Mouse (Mus musculus): ENCODE measurements around the gene Mest. TPM values are rescaled to one million over a fixed set of nuclear protein-coding genes. Genes with fewer than 3 reads are reported as not detected.
A peak's percentile ranks its signal among the peaks of the same experiment; 100 is the strongest.

The Mest gene
- total RNA-seq, 4 experiments from 2014 or later, result 43.1 to 65.9 (median 50.6) TPM

GRCm38 (mm10) chr6:30738464-30739006, 15.2 kb downstream of the Mest start:
- DNase-seq (ENCODE audit: low spot score in 2 of 2), result no peak

- no peak for DNase-seq (ENCODE audit: low spot score in 2 of 2)
Observed at GRCm38 (mm10) chr6:30739177-30739747, 15.9 kb downstream of the Mest start.

GRCm38 (mm10) chr6:30744846-30745245, 21.5 kb downstream of the Mest start:
- DNase-seq (ENCODE audit: low spot score in 2 of 2), result no peak

DNA sequence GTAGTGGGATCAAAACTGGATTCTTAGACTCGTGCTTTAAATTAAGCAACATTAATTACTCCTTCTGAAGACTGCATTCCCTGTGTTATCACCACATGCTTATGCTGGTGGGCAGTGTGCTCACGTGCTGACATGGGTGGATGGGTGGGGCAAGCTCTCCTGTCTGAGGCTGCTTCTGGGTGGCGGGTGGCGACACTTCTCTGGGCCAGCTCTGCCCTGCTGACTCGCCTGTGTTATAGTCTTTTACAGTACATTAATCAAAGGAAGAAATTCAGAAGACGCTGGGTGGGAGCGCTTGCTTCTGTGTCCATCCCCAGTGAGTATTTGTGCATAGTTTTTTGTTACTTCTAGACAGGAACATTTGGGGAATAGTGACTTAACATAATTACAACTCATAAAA, 22.2 kb downstream of the Mest start:
- no peak for DNase-seq (ENCODE audit: low spot score in 2 of 2)

DNA sequence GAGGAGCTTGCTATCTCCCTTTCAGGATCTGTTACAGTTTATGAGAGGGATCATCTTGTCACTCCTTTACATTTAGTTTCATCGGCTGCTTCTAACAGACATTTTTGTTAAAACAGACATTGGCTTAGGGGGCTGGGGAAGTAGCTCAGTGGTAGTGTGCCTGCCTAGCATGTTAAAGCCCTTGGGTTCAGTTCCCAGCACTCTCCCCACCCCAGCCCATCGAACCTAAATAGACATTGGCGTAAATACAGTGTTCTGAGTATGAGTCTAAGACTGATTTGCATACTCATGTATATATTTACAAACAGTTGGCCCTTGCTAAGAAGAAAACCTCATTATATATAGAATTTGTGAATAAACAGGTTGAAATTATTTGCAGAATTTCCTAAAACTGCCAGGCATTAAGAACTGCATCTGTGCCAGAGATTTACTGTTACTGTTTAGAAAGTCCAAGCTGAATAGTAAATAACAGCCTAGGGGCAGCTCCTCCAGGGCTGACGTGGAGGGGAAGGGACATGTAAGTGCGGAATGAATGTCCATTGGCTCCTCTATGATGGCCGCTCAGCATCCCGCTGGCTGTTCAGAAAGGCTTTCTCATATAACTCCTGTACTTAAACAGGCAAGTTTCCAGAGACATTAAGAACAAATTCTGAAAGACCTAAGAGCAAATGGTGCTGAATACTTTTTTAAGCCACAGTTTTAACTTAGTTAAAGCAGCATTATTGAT, 24.4 kb downstream of the Mest start:
- DNase-seq (ENCODE audit: low spot score in 2 of 2), result no peak

DNA sequence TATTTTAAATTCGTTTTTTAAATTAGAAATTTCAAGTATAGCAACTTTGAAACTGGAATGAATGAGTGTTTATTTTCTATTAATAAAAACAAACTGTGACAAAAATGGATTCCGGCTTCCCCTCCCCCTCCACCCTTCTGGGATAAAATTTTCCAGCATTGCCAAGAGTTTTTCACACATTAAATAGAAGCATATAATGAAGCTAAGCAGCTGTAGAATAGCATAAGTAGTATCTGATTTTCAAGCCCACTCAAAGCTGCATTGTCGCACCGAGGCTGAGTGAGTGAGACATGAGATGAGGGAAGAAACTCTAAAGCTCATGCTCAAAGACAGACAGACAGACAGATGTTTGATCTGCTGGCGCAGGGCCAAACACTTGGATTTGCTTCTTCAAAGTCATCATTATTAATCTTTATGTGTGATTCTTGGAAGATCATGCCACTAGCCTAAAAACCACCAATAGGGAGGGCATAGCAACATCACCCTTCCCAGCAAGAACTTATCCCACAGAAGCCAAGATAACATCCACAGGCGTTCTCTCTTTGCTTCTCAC, 25.1 kb downstream of the Mest start:
- peak in 1 of 2 experiments; percentile 24 for DNase-seq (ENCODE audit: low spot score in 2 of 2)

DNA sequence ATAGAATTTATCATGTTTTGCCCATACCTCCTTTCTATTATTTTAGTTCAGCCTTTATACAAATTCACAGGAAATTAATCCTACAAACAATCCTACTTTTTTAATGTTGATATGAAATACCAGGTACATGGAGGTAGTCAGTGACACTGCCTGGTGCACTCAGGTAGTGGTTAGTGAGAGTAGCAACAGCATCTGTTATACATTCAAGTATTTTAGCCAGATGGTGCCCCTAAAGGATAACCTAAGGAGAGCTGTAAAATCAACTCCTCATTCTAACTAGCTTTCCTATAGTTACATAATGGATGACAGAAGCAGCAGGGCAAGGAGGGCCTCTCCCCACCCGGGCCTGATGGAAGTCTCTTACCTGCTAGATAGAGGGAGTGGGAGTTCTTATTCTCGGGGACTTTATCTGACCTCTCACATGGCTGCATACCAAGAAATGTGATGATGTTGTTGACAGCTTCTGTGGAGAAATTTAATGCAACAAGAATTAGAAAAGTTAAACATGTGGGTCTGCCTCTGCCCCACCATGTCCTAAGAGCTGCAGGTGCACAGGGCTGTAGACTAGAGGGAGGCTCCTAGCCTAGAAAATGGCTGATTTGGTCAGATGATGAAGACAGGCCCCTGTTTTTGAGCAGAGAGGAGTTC, 25.8 kb downstream of the Mest start:
- no peak for DNase-seq (ENCODE audit: low spot score in 2 of 2)

GRCm38 (mm10) chr6:30749892-30750291, 26.5 kb downstream of the Mest start:
- no peak for DNase-seq (ENCODE audit: low spot score in 2 of 2)

GRCm38 (mm10) chr6:30750482-30750881, 27.1 kb downstream of the Mest start:
- DNase-seq (ENCODE audit: low spot score in 2 of 2), result no peak

DNA sequence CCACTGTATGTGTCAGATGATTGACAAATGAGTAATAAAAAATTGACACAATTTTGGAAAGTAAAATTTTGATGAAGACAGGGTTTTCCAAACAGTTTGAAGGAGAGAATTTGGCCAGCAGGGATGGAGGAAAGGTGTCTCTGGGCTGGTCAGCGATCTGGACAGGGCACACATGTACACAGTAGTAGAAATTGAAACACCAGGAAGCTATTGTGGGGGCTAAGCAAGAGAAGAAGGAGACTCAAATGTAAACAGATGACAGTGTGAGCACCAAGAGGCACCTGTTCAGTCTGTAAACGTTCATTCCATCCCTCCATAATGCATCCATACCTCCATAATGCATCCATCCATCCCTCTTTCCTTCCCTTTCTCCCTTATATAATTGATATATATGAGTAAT, 27.9 kb downstream of the Mest start:
- no peak for DNase-seq (ENCODE audit: low spot score in 2 of 2)

Small RNA genes within 50 kb of the gene (microRNA-seq; reads per million reads assigned to microRNA genes)
- 2,451 to 3,959 reads per million in 2 experiments for gene Mir335

Other genes starting within 250 kb of the Mest start
- gene Tmem209, start 213.8 kb upstream of the Mest start, total RNA-seq (2022), result 10 to 100 TPM; 21.4 to 25.7 (median 24.1) TPM
- 1 to 10 TPM in 3 of 4 experiments, under 1 TPM in 1; 0.39 to 1.5 (median 1.1) TPM for gene Ssmem1, start 213.7 kb upstream of the Mest start, total RNA-seq (2022)
- gene Cpa2, start 182.0 kb upstream of the Mest start, total RNA-seq (2022), result 1 to 10 TPM; 1.4 to 2.5 (median 1.9) TPM
- under 1 TPM in 2 of 4 experiments, not detected in 2; 0.13 to 0.16 TPM for gene Cpa4, start 155.2 kb upstream of the Mest start, total RNA-seq (2022)
- not detected for gene Cpa5, start 112.5 kb upstream of the Mest start, total RNA-seq (2022)
- gene Cpa1, start 84.3 kb upstream of the Mest start, total RNA-seq (2022), result not detected
- gene Cep41, start 29.8 kb upstream of the Mest start, total RNA-seq (2022), result 1 to 10 TPM; 5.2 to 8.1 (median 6.7) TPM
- gene Copg2, start 173.2 kb downstream of the Mest start, total RNA-seq (2022), result 10 to 100 TPM; 79.0 to 95.7 (median 83.9) TPM
- gene Tsga13, start 192.0 kb downstream of the Mest start, total RNA-seq (2022), result under 1 TPM in 2 of 4 experiments, not detected in 2; 0.39 to 0.67 TPM
- under 1 TPM; 0.31 to 0.39 (median 0.36) TPM for gene Klf14, start 235.5 kb downstream of the Mest start, total RNA-seq (2022)